In the genomic region with DNA sequence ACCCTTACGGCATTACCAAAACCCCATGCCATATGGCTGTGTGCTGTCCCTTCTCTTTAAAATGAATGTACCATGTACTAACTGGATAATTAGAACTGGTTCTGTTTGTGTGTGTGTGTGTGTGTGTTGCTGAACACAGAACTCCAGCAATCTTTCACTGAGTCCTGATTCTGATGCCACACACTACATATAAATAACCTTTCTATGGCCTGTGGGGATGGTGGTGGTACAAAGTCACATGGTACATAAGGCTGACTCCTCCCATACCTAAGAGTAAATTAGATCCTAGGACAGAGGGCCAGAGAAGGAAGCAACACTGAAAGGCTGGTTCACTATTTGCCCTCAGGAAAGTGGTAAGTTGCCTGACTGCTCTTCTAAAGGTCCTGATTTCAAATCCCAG, we compare ENCODE assay signal across 10 mouse cellular contexts. TPM values are rescaled to one million over a fixed set of nuclear protein-coding genes. Genes with fewer than 3 reads are reported as not detected.
A peak's percentile ranks its signal among the peaks of the same experiment; 100 is the strongest.
DNase-seq lines count a peak whose midpoint lies in the region; ATAC-seq lines count a peak whose summit lies in the region.
"Had no signal": no experiment of that assay in that cellular context is flagged by ENCODE, and none has a peak within 500 bp of the region (broad histone marks: within the 10 kb centered on the region; RNA-seq: fewer than 3 reads in every experiment).

A gene (plus strand): TSS at position 301 of the 400 bp plus-strand sequence.

- no peak for ATAC-seq in heart, embryonic 12.5 days (ENCODE audit: insufficient number of reproducible peaks, low FRiP score)
- ATAC-seq in midbrain, embryonic 15.5 days (replicated peaks) = no peak
- ATAC-seq in hematopoietic stem cell, adult 5-6 weeks (replicated peaks in 1 of 2; ENCODE audit: insufficient read depth in 1 of 2, low FRiP score in 2 of 2, low TSS enrichment in 1 of 2, low read depth in 1 of 2, poor library complexity in 2 of 2, severe bottlenecking in 2 of 2) = no peak
- no peak for ATAC-seq in stomach, embryonic 14.5 days (ENCODE audit: insufficient number of reproducible peaks, insufficient read depth, low FRiP score, low read depth)

- H3K4me2 ChIP-seq in heart, embryonic 12.5 days = no peak within 1 kb of the TSS
- H3K4me2 ChIP-seq in midbrain, embryonic 15.5 days = no peak within 1 kb of the TSS
- no peak within 1 kb of the TSS for H3K4me2 ChIP-seq in stomach, embryonic 14.5 days (replicated peaks; ENCODE audit: low read depth, low read length)
- H3K4me2 ChIP-seq: kidney, embryonic 15.5 days; lung, embryonic 15.5 days had no signal

- DNase-seq in heart, adult 11 months = no peak
- DNase-seq in midbrain, embryonic 10.5 days (ENCODE audit: low spot score) = no peak
- no peak for DNase-seq in layer of hippocampus, adult 11-12 months (ENCODE audit: low spot score)
- no peak for DNase-seq in embryo, embryonic 11 days

- no peaks in the 10 kb centered on the region for H3K36me3 ChIP-seq in heart, embryonic 12.5 days
- H3K36me3 ChIP-seq in midbrain, embryonic 15.5 days (replicated peaks) = no peaks in the 10 kb centered on the region
- no peaks in the 10 kb centered on the region for H3K36me3 ChIP-seq in midbrain, embryonic 10.5 days
- no peaks in the 10 kb centered on the region for H3K36me3 ChIP-seq in stomach, embryonic 14.5 days (ENCODE audit: control insufficient read depth, insufficient read depth, low read length)
- H3K36me3 ChIP-seq: kidney, embryonic 15.5 days; lung, embryonic 15.5 days had no signal

- H3K4me3 ChIP-seq in heart, embryonic 12.5 days = no peak within 1 kb of the TSS
- no peak within 1 kb of the TSS for H3K4me3 ChIP-seq in midbrain, embryonic 15.5 days
- no peak within 1 kb of the TSS for H3K4me3 ChIP-seq in midbrain, embryonic 10.5 days
- H3K4me3 ChIP-seq in stomach, embryonic 14.5 days (ENCODE audit: low read depth, low read length) = no peak within 1 kb of the TSS
- H3K4me3 ChIP-seq: kidney, embryonic 15.5 days; lung, embryonic 15.5 days had no signal

- H3K27ac ChIP-seq in heart, embryonic 12.5 days (ENCODE audit: poor library complexity, severe bottlenecking) = no peak within 1 kb of the TSS
- H3K27ac ChIP-seq in midbrain, embryonic 15.5 days = no peak within 1 kb of the TSS
- no peak within 1 kb of the TSS for H3K27ac ChIP-seq in midbrain, embryonic 10.5 days (replicated peaks)
- no peak within 1 kb of the TSS for H3K27ac ChIP-seq in stomach, embryonic 14.5 days (ENCODE audit: low read length)
- H3K27ac ChIP-seq: kidney, embryonic 15.5 days; lung, embryonic 15.5 days had no signal

- H3K4me1 ChIP-seq in heart, embryonic 12.5 days (replicated peaks) = 0 out of 2 replicates have a peak, but pooled peaks cover 3% of the 10 kb centered on the region
- peaks cover 12% of the 10 kb centered on the region for H3K4me1 ChIP-seq in midbrain, embryonic 15.5 days
- H3K4me1 ChIP-seq in midbrain, embryonic 10.5 days = peaks cover 16% of the 10 kb centered on the region
- no peaks in the 10 kb centered on the region for H3K4me1 ChIP-seq in stomach, embryonic 14.5 days (ENCODE audit: control insufficient read depth, insufficient read depth, low read length)
- H3K4me1 ChIP-seq: kidney, embryonic 15.5 days; lung, embryonic 15.5 days had no signal

- 0 out of 2 replicates have a peak, but pooled peaks cover 3% of the 10 kb centered on the region for H3K27me3 ChIP-seq in heart, embryonic 12.5 days (replicated peaks)
- H3K27me3 ChIP-seq in midbrain, embryonic 15.5 days (replicated peaks) = no peaks in the 10 kb centered on the region
- no peaks in the 10 kb centered on the region for H3K27me3 ChIP-seq in midbrain, embryonic 10.5 days (ENCODE audit: low read depth, poor library complexity, severe bottlenecking)
- H3K27me3 ChIP-seq in stomach, embryonic 14.5 days (ENCODE audit: control insufficient read depth, insufficient read depth, low read length) = no peaks in the 10 kb centered on the region
- H3K27me3 ChIP-seq: lung, embryonic 15.5 days had no signal

- 0 out of 2 replicates have a peak within 1 kb of the TSS, but pooled peaks have one; percentile 30 for H3K9ac ChIP-seq in heart, embryonic 12.5 days
- H3K9ac ChIP-seq in midbrain, embryonic 15.5 days = no peak within 1 kb of the TSS
- H3K9ac ChIP-seq in stomach, embryonic 14.5 days (replicated peaks; ENCODE audit: low read depth, low read length) = no peak within 1 kb of the TSS
- H3K9ac ChIP-seq: kidney, embryonic 15.5 days; lung, embryonic 15.5 days had no signal

- H3K9me3 ChIP-seq in heart, embryonic 12.5 days (replicated peaks) = no peaks in the 10 kb centered on the region
- no peaks in the 10 kb centered on the region for H3K9me3 ChIP-seq in midbrain, embryonic 15.5 days
- H3K9me3 ChIP-seq in midbrain, embryonic 10.5 days (replicated peaks) = no peaks in the 10 kb centered on the region
- H3K9me3 ChIP-seq in stomach, embryonic 14.5 days (ENCODE audit: control insufficient read depth, low read depth, low read length) = no peaks in the 10 kb centered on the region
- H3K9me3 ChIP-seq: kidney, embryonic 15.5 days; lung, embryonic 15.5 days had no signal

- 95% methylated on average over 1 of the region's 1 CpGs for whole genome bisulfite sequencing in heart, embryonic 12.5 days
- 81% methylated on average over 1 of the region's 1 CpGs for WGBS in midbrain, embryonic 15.5 days
- WGBS in midbrain, embryonic 10.5 days = 100% methylated on average over 1 of the region's 1 CpGs
- 100% methylated on average over 1 of the region's 1 CpGs for WGBS in stomach, embryonic 14.5 days

RNA-seq across cellular contexts. Expression of the gene that starts here (rescaled TPM):
- polyA plus RNA-seq in heart, embryonic 12.5 days (2016; fragmentation: Nextera tagmentation; extraction: Ambion mirVana) = 5.5 TPM in 2 replicates
- 12.8 and 13.4 TPM in 2 replicates for polyA plus RNA-seq in midbrain, embryonic 15.5 days (2015; fragmentation: Nextera tagmentation; extraction: Ambion mirVana)
- 6.4 and 6.9 TPM in 2 replicates for polyA plus RNA-seq in midbrain, embryonic 10.5 days (2016; fragmentation: Nextera tagmentation; extraction: Ambion mirVana)
- total RNA-seq in hematopoietic stem cell, adult 5-6 weeks (2017) = 12.0 and 44.0 TPM in 2 replicates
- polyA plus RNA-seq in stomach, embryonic 14.5 days (2014; fragmentation: Nextera tagmentation; extraction: Ambion mirVana) = 7.9 and 10.1 TPM in 2 replicates
